In genomic region chr19:14289331-14289737, GRCm38 (mm10) we compare ENCODE assay signal across 13 mouse cellular contexts.
DNase-seq lines count a peak whose midpoint lies in the region; ATAC-seq lines count a peak whose summit lies in the region.
"Had no signal": no experiment of that assay in that cellular context is flagged by ENCODE, and none has a peak within 500 bp of the region (broad histone marks: within the 10 kb centered on the region; RNA-seq: fewer than 3 reads in every experiment).

No protein-coding gene starts in this region.

- peaks cover 4% of the 10 kb centered on the region for H3K4me1 ChIP-seq in forebrain, embryonic 14.5 days (ENCODE audit: control insufficient read depth, insufficient read depth, low read length)
- 0 out of 2 replicates have a peak, but pooled peaks cover 11% of the 10 kb centered on the region for H3K4me1 ChIP-seq in forebrain, embryonic 15.5 days

- H3K36me3 ChIP-seq in forebrain, embryonic 14.5 days (ENCODE audit: control insufficient read depth, insufficient read depth, low read length), result no peaks in the 10 kb centered on the region
- no peaks in the 10 kb centered on the region for H3K36me3 ChIP-seq in forebrain, embryonic 15.5 days

- no peak overlapping the region for H3K27ac ChIP-seq in forebrain, embryonic 14.5 days (ENCODE audit: low read depth, low read length)
- no peak overlapping the region for H3K27ac ChIP-seq in forebrain, embryonic 15.5 days (replicated peaks)

- H3K9me3 ChIP-seq in forebrain, embryonic 14.5 days (replicated peaks; ENCODE audit: control insufficient read depth, low read length), result no peaks in the 10 kb centered on the region
- H3K9me3 ChIP-seq in forebrain, embryonic 15.5 days, result no peaks in the 10 kb centered on the region

- WGBS in forebrain, embryonic 14.5 days, result 30% methylated on average over 1 of the region's 1 CpGs
- 31% methylated on average over 1 of the region's 1 CpGs for WGBS in forebrain, embryonic 15.5 days

- H3K27me3 ChIP-seq in forebrain, embryonic 14.5 days (replicated peaks; ENCODE audit: control insufficient read depth, insufficient read depth, low read length), result no peaks in the 10 kb centered on the region
- H3K27me3 ChIP-seq in forebrain, embryonic 15.5 days, result no peaks in the 10 kb centered on the region

- peak; percentile 57 for DNase-seq in forebrain, embryonic 14.5 days (ENCODE audit: low spot score)
- peak; percentile 25 to 31 for DNase-seq in kidney, postnatal 4 days
- DNase-seq in kidney, adult 8-10 months, result no peak
- peak; percentile 21 for DNase-seq in lung, postnatal 10 days
- no peak for DNase-seq in lung, postnatal 36 days
- DNase-seq in embryo, embryonic 11.5 days (ENCODE audit: low read depth, low spot score), result peak; percentile 5
- no peak for DNase-seq in adrenal gland, postnatal 36 days
- DNase-seq: heart, adult 11 months; liver; right cerebral cortex, postnatal 4 days had no signal

- H3K4me2 ChIP-seq in forebrain, embryonic 14.5 days (ENCODE audit: low read length), result no peak overlapping the region
- H3K4me2 ChIP-seq in forebrain, embryonic 15.5 days (replicated peaks), result no peak overlapping the region

- peak; percentile 61; the same call in 1 of the 2 replicates for ATAC-seq in forebrain, embryonic 14.5 days
- no peak; the same call in 1 of the 2 replicates for ATAC-seq in forebrain, embryonic 15.5 days (replicated peaks)
- ATAC-seq: inflammation-experienced regulatory T-cells, adult 6 months had no signal

- no peak overlapping the region for H3K4me3 ChIP-seq in forebrain, embryonic 14.5 days (ENCODE audit: low read depth, low read length)
- H3K4me3 ChIP-seq in forebrain, embryonic 15.5 days, result no peak overlapping the region
- H3K4me3 ChIP-seq: erythroblast, embryonic 14.5 days had no signal

- no peak overlapping the region for H3K9ac ChIP-seq in forebrain, embryonic 14.5 days (ENCODE audit: low read length)
- no peak overlapping the region for H3K9ac ChIP-seq in forebrain, embryonic 15.5 days (replicated peaks)

Comparison
In these comparisons a context has a peak if more than half of its experiments do, and no peak if none do; other contexts are left out.
1. DNase-seq: peak in forebrain, embryonic 14.5 days (single experiment), kidney, postnatal 4 days (2 of 2), lung, postnatal 10 days (single experiment) and embryo, embryonic 11.5 days (single experiment); none in kidney, adult 8-10 months (0 of 2), lung, postnatal 36 days (single experiment) and adrenal gland, postnatal 36 days (0 of 2).